Mouse (Mus musculus): Measurements from ENCODE around the gene Crb1. TPM values are rescaled to one million over a fixed set of nuclear protein-coding genes. Genes with fewer than 3 reads are reported as not detected.
"Not testable (repeated sequence)": the region's sequence is repeated elsewhere in the genome, so short reads cannot be mapped to it uniquely, and the experiment has no call there.

Crb1 gene
- total and polyA plus RNA-seq, 3 experiments: 0.44 TPM; not detected in 2

GRCm38 (mm10) chr1:139413465-139413864 lies 36.6 kb upstream of the Crb1 start:
- ATAC-seq (ENCODE audit: extremely low read depth, insufficient number of reproducible peaks, low FRiP score, poor library complexity, severe bottlenecking): peak; percentile 80
- Histone ChIP-seq H3K27me3 (ENCODE audit: insufficient read depth, low read length) (no peaks in the 10 kb centered on the region), H3K9me3 (replicated peaks) (peaks cover 12% of the 10 kb centered on the region), H3K4me3 (ENCODE audit: low read depth, low read length) (no peak overlapping the region; the same call in 1 of the 2 replicates), H3K4me1 (ENCODE audit: insufficient read depth, low read depth, low read length) (peaks cover 18% of the 10 kb centered on the region), H3K36me3 (replicated peaks) (no peaks in the 10 kb centered on the region)
- peak; percentile 33 for DNase-seq (ENCODE audit: low spot score)
- TF ChIP-seq GATA2 (IDR thresholded peaks at IDR 0.05; ENCODE audit: borderline replicate concordance, low read depth, low read length) (no peak), TAL1 (conservative IDR thresholded peaks at IDR 0.05; ENCODE audit: low read depth, low read length) (no peak), GATA1 (IDR thresholded peaks at IDR 0.05; ENCODE audit: borderline replicate concordance, low read length) (no peak), CTCF (IDR thresholded peaks at IDR 0.05; ENCODE audit: low read depth, low read length) (no peak), POLR2AphosphoS5 (IDR thresholded peaks at IDR 0.05; ENCODE audit: insufficient replicate concordance, low read depth, low read length) (no peak)

DNA sequence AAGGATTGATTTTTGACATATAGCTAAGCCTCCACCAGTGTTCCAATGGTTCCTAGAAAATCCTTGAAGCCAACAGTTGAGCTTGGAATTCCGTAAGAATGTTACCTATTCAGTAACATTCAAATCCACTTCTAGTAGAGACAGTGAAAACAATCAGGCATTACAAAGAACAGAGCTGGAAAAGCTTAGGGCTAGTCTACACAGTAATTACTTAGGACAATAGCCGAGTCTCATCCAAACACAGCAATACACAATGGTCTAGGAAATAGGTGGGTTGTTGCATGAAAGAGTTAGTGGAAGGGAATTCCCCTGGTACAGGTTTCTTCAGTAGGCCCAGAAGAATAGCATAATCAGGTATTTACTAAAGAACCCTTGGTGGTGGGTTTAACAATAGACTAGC lies 35.5 kb upstream of the Crb1 start:
- not testable (repeated sequence) for H3K27me3 ChIP-seq (ENCODE audit: insufficient read depth, low read length); ATAC-seq (ENCODE audit: extremely low read depth, insufficient number of reproducible peaks, low FRiP score, poor library complexity, severe bottlenecking); H3K36me3 ChIP-seq (replicated peaks); H3K4me3 ChIP-seq (ENCODE audit: low read depth, low read length); DNase-seq (ENCODE audit: low spot score)
- Histone ChIP-seq H3K4me1 (ENCODE audit: insufficient read depth, low read depth, low read length) (peaks cover 19% of the 10 kb centered on the region), H3K9me3 (replicated peaks) (peaks cover 12% of the 10 kb centered on the region)

- H3K4me1 ChIP-seq (ENCODE audit: insufficient read depth, low read depth, low read length): peaks cover 3% of the 10 kb centered on the region
- no peak overlapping the region for H3K4me3 ChIP-seq (ENCODE audit: low read depth, low read length)
- peaks cover 11% of the 10 kb centered on the region for H3K9me3 ChIP-seq (replicated peaks)
- ATAC-seq (ENCODE audit: extremely low read depth, insufficient number of reproducible peaks, low FRiP score, poor library complexity, severe bottlenecking) (no peak), DNase-seq (ENCODE audit: low spot score) (no peak)
- no peaks in the 10 kb centered on the region for H3K27me3 ChIP-seq (ENCODE audit: insufficient read depth, low read length)
- TF ChIP-seq GATA1 (IDR thresholded peaks at IDR 0.05; ENCODE audit: borderline replicate concordance, low read length): no peak
- H3K36me3 ChIP-seq (replicated peaks): no peaks in the 10 kb centered on the region
These were observed 30.8 kb upstream of the Crb1 start for GRCm38 (mm10) chr1:139407701-139408100.

DNA sequence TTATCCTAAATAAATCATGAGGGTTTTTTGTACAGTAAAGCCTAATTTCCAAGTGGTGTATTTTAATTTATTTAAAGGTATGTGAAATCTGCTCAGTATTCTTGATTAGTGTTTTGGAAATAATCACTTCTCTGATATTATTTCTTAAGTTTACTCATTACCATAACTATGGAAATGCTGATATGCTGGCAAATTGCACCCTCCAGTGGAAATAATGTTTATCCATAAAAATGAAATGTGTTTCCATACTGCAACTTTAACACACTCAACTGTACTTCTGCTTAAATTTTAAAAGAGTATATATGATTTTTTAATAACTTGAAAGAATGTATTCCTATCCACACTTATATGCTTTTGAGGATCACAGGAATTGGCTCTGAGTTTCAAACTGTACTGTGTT lies 28.9 kb upstream of the Crb1 start:
- peaks cover 8% of the 10 kb centered on the region for H3K9me3 ChIP-seq (replicated peaks)
- peaks cover 2% of the 10 kb centered on the region; the same call in 1 of the 2 replicates for H3K4me1 ChIP-seq (ENCODE audit: insufficient read depth, low read depth, low read length)
- no peak for ATAC-seq (ENCODE audit: extremely low read depth, insufficient number of reproducible peaks, low FRiP score, poor library complexity, severe bottlenecking)
- DNase-seq (ENCODE audit: low spot score): no peak
- TF ChIP-seq POLR2AphosphoS5 (IDR thresholded peaks at IDR 0.05; ENCODE audit: insufficient replicate concordance, low read depth, low read length) (no peak), GATA2 (IDR thresholded peaks at IDR 0.05; ENCODE audit: borderline replicate concordance, low read depth, low read length) (no peak), TAL1 (conservative IDR thresholded peaks at IDR 0.05; ENCODE audit: low read depth, low read length) (no peak), GATA1 (IDR thresholded peaks at IDR 0.05; ENCODE audit: borderline replicate concordance, low read length) (no peak), CTCF (IDR thresholded peaks at IDR 0.05; ENCODE audit: low read depth, low read length) (no peak)
- H3K4me3 ChIP-seq (ENCODE audit: low read depth, low read length): no peak overlapping the region
- H3K36me3 ChIP-seq (replicated peaks): no peaks in the 10 kb centered on the region
- H3K27me3 ChIP-seq (ENCODE audit: insufficient read depth, low read length): no peaks in the 10 kb centered on the region; the same call in 1 of the 2 replicates

DNA sequence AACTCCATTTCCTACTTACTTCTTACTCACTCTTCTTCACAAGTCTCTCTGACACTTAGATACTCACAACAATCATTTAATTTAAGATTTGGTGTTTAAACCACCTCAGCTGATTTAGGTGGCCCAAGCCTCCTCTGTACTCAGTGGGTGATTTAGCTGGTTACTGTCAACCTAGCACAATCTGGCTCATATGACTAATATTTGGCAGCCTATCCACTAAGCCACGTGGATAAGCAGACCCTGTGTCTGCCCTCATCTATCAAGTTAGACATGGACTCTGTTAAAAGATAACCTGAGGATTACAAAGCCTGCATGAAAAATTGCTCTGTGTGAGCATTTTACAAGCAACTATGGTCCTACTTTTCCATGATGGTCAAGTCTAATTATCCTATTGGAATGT lies 19.7 kb upstream of the Crb1 start:
- peaks cover 5% of the 10 kb centered on the region for H3K27me3 ChIP-seq (ENCODE audit: insufficient read depth, low read length)
- H3K4me1 ChIP-seq (ENCODE audit: insufficient read depth, low read depth, low read length): no peaks in the 10 kb centered on the region
- no peak for TF ChIP-seq GATA1 (IDR thresholded peaks at IDR 0.05; ENCODE audit: borderline replicate concordance, low read length)
- TF ChIP-seq CTCF (IDR thresholded peaks at IDR 0.05; ENCODE audit: low read depth, low read length): no peak
- no peak for TF ChIP-seq GATA2 (IDR thresholded peaks at IDR 0.05; ENCODE audit: borderline replicate concordance, low read depth, low read length)
- no peak for TF ChIP-seq POLR2AphosphoS5 (IDR thresholded peaks at IDR 0.05; ENCODE audit: insufficient replicate concordance, low read depth, low read length)
- no peak for TF ChIP-seq TAL1 (conservative IDR thresholded peaks at IDR 0.05; ENCODE audit: low read depth, low read length)
- DNase-seq (ENCODE audit: low spot score) (no peak), ATAC-seq (ENCODE audit: extremely low read depth, insufficient number of reproducible peaks, low FRiP score, poor library complexity, severe bottlenecking) (no peak)
- no peaks in the 10 kb centered on the region for H3K9me3 ChIP-seq (replicated peaks)
- no peaks in the 10 kb centered on the region for H3K36me3 ChIP-seq (replicated peaks)
- H3K4me3 ChIP-seq (ENCODE audit: low read depth, low read length): no peak overlapping the region

GRCm38 (mm10) chr1:139391747-139392146 lies 14.8 kb upstream of the Crb1 start:
- H3K4me1 ChIP-seq (ENCODE audit: insufficient read depth, low read depth, low read length): no peaks in the 10 kb centered on the region
- H3K36me3 ChIP-seq (replicated peaks): no peaks in the 10 kb centered on the region
- DNase-seq (ENCODE audit: low spot score) (no peak), ATAC-seq (ENCODE audit: extremely low read depth, insufficient number of reproducible peaks, low FRiP score, poor library complexity, severe bottlenecking) (no peak)
- peaks cover 3% of the 10 kb centered on the region; the same call in 1 of the 2 replicates for H3K27me3 ChIP-seq (ENCODE audit: insufficient read depth, low read length)
- no peak overlapping the region for H3K4me3 ChIP-seq (ENCODE audit: low read depth, low read length)
- TF ChIP-seq GATA1 (IDR thresholded peaks at IDR 0.05; ENCODE audit: borderline replicate concordance, low read length) (no peak), GATA2 (IDR thresholded peaks at IDR 0.05; ENCODE audit: borderline replicate concordance, low read depth, low read length) (no peak)
- H3K9me3 ChIP-seq (replicated peaks): no peaks in the 10 kb centered on the region

- Histone ChIP-seq H3K4me1 (ENCODE audit: insufficient read depth, low read depth, low read length) (peaks cover 10% of the 10 kb centered on the region), H3K9me3 (replicated peaks) (no peaks in the 10 kb centered on the region), H3K36me3 (replicated peaks) (no peaks in the 10 kb centered on the region), H3K27me3 (ENCODE audit: insufficient read depth, low read length) (peaks cover 12% of the 10 kb centered on the region), H3K4me3 (ENCODE audit: low read depth, low read length) (no peak overlapping the region)
- ATAC-seq (ENCODE audit: extremely low read depth, insufficient number of reproducible peaks, low FRiP score, poor library complexity, severe bottlenecking): no peak
- DNase-seq (ENCODE audit: low spot score): no peak
- no peak for TF ChIP-seq TAL1 (conservative IDR thresholded peaks at IDR 0.05; ENCODE audit: low read depth, low read length)
- no peak for TF ChIP-seq GATA2 (IDR thresholded peaks at IDR 0.05; ENCODE audit: borderline replicate concordance, low read depth, low read length)
- TF ChIP-seq CTCF (IDR thresholded peaks at IDR 0.05; ENCODE audit: low read depth, low read length): no peak
- no peak for TF ChIP-seq GATA1 (IDR thresholded peaks at IDR 0.05; ENCODE audit: borderline replicate concordance, low read length)
- TF ChIP-seq POLR2AphosphoS5 (IDR thresholded peaks at IDR 0.05; ENCODE audit: insufficient replicate concordance, low read depth, low read length): no peak
These were observed 2.7 kb upstream of the Crb1 start for GRCm38 (mm10) chr1:139379621-139379984.

Data from G1E (cell line).